Mouse (Mus musculus): ENCODE data around the gene Mark2. TPM values are rescaled to one million over a fixed set of nuclear protein-coding genes. Genes with fewer than 3 reads are reported as not detected.

Gene Mark2
- polyA plus RNA-seq, 1 experiment from 2014 or later: 40.8 TPM

DNA sequence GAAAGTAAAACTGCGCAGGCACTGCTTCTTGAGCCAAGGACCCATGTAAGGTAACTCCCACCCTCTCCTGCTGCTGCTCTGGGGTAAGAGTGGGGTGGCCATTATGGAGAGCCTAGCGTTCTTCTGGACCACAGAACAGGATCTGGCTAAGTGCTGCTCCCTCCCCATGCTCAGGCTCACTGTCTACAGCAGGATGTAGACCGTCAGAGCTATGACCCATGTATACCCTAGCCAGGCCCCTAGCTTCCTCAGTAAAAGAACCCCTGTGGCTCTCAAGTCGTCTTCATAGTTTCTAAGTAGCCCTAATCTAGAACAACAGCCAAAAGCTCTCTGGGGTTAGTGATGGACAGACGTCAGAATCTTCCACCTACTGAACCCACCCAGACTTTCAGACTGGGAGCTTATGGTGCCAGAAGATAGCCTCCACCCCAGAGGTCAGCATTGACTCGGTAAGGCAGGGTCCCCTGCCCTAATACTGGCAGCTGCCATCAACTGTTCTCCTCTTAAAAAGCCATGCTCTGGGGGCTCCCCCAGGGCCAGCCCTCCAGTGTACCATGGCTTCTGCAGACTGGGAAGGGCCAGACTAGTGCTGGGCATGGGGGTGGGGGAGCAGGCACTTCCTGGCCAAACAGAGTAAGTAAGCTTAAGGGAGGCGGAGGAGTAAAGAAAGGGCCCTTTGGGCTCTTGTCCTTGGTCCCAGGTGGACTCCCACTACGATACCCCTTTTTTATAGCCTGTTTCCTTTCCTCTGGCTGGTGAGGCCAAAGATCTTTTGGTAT lies 47.4 kb downstream of the Mark2 start:
- peak; percentile 49; the same call in 1 of the 2 replicates for ATAC-seq (ENCODE audit: insufficient number of reproducible peaks, low FRiP score)
- Histone ChIP-seq H3K4me3 (no peak overlapping the region), H3K27ac (ENCODE audit: poor library complexity, severe bottlenecking) (peak overlapping the region; percentile 9; the same call in 1 of the 2 replicates), H3K9me3 (replicated peaks) (no peaks in the 10 kb centered on the region), H3K27me3 (replicated peaks) (no peaks in the 10 kb centered on the region), H3K9ac (0 out of 2 replicates have a peak overlapping the region, but pooled peaks have one; percentile 33), H3K36me3 (0 out of 2 replicates have a peak, but pooled peaks cover 2% of the 10 kb centered on the region), H3K4me2 (peak overlapping the region; percentile 51), H3K4me1 (replicated peaks) (peaks cover 61% of the 10 kb centered on the region)
- 60% methylated on average over 8 of the region's 8 CpGs for WGBS

DNA sequence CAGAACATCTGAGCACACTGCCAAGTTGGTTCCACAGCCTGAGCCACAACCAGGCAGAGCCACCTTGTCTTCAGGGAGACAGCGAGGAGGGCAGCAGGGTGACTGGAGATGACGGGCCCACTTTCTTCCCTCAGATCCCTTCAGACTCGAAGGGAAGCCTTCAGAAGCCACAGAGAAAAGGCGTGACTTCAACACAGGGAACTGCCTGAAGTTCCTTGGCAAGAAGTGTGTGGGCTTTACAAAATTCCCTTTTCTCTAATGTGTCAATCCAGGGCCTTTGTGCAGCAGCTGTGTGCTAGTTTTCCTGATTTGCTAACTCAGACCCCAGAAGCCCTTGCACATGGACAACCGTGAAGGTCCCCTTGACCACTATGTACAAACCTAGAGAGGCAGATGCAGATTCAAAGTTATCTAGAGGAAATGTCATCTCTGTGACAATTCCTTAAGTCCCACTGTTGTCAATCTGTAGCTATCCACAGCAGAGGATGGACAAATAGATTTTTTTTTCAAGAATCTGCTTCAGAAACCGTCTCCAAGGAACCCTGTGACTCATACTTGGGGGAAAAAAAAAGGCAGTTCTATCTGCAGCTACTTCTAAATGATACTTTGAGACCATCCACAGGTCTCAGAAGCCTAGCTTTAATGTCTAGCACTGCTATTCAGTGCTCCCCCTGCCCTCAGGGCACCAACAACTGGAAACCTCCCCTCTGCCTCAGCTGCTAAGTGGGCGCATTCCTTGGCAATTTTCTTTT lies 49.5 kb downstream of the Mark2 start:
- no peak for ATAC-seq (ENCODE audit: insufficient number of reproducible peaks, low FRiP score)
- Histone ChIP-seq H3K9ac (no peak overlapping the region), H3K4me2 (no peak overlapping the region), H3K27ac (ENCODE audit: poor library complexity, severe bottlenecking) (no peak overlapping the region), H3K36me3 (peaks cover 12% of the 10 kb centered on the region; the same call in 1 of the 2 replicates), H3K4me3 (no peak overlapping the region), H3K27me3 (replicated peaks) (no peaks in the 10 kb centered on the region), H3K9me3 (replicated peaks) (no peaks in the 10 kb centered on the region), H3K4me1 (replicated peaks) (peaks cover 55% of the 10 kb centered on the region)
- WGBS: 78% methylated on average over 7 of the region's 7 CpGs

DNA sequence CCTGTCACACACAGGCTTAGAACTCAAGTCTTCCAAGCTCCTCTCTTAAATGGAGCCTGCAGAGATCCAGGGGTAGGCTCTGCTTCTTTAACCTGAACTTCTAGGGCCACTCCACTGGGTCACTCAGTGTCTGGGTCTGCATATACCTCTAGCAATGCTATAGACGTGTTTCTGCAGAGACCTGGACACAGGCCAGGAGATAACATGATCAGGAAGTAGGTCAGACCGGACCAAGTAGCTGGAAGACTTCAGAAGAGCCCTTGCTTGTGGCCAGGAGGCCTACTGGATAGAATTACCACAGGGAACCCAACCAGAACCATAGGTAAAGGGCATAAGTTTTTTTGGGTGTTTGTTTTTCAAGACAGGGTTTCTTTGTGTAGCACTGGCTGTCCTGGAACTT lies 51.9 kb downstream of the Mark2 start:
- no peaks in the 10 kb centered on the region for H3K27me3 ChIP-seq (replicated peaks)
- WGBS: 6% methylated on average over 2 of the region's 2 CpGs
- H3K4me2 ChIP-seq: no peak overlapping the region
- no peaks in the 10 kb centered on the region for H3K9me3 ChIP-seq (replicated peaks)
- H3K4me1 ChIP-seq (replicated peaks): peaks cover 41% of the 10 kb centered on the region
- no peak overlapping the region for H3K4me3 ChIP-seq
- H3K9ac ChIP-seq: no peak overlapping the region
- ATAC-seq (ENCODE audit: insufficient number of reproducible peaks, low FRiP score): no peak
- H3K36me3 ChIP-seq: peaks cover 34% of the 10 kb centered on the region
- no peak overlapping the region for H3K27ac ChIP-seq (ENCODE audit: poor library complexity, severe bottlenecking)

DNA sequence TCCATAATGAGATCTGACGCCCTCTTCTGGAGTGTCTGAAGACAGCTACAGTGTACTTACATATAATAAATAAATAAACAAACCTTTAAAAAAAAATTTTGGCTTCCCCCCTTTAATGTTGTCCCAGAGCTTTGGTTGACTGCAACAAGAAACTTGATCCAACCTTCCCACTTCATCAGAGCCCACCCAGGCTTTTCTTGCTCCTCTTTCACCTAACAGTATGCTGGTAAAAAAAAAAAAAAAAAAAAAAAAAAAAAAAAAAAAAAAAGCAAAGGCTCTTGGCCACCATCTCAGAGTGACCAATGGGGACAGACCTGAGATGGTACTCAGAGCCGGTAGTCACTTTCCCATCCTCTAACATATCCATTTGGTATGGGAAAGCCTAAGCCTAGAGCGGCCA lies 53.4 kb downstream of the Mark2 start:
- H3K27ac ChIP-seq (ENCODE audit: poor library complexity, severe bottlenecking): no peak overlapping the region
- peaks cover 49% of the 10 kb centered on the region for H3K36me3 ChIP-seq
- no peak overlapping the region for H3K4me3 ChIP-seq
- H3K4me1 ChIP-seq (replicated peaks): peaks cover 27% of the 10 kb centered on the region
- no peaks in the 10 kb centered on the region for H3K27me3 ChIP-seq (replicated peaks)
- ATAC-seq (ENCODE audit: insufficient number of reproducible peaks, low FRiP score): no peak
- H3K9me3 ChIP-seq (replicated peaks): no peaks in the 10 kb centered on the region
- 84% methylated on average over 3 of the region's 3 CpGs for WGBS
- H3K4me2 ChIP-seq: no peak overlapping the region
- no peak overlapping the region for H3K9ac ChIP-seq

DNA sequence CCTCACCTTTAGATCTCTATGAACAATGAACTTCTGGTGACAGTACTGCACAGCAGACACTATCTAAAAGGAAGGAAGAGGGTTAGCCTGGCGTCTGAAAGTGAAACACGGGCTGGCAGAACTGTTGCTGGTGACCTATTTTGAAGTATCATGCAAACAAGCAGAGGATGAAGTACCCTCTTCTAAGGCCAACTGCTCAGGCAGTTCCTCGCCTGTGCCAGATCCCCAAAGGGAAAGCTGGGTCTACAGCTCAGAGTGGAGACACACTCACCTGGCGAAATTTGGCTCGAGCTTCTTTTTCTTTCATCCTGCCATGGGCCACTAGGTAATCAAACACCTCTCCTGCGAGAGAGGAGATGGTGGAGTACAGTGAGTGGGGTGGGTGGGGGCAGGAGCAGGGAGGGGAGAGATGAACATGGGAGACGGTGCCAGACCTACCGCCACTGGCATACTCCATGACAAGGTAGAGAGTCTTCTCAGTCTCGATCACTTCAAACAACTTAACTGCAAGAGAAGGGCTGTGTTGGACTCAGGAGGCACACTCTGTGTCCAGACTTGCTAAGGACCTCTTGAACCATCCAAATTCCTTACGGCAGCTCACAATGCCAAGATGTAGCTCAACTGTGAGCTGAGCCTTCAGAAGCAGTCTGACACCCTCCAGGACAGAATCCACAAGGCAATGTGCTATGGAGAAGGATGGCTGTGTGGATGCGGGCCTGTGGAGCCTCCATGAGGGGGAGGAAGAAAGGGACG lies 54.9 kb downstream of the Mark2 start:
- Histone ChIP-seq H3K27ac (ENCODE audit: poor library complexity, severe bottlenecking) (no peak overlapping the region), H3K4me3 (no peak overlapping the region), H3K9ac (no peak overlapping the region), H3K27me3 (replicated peaks) (no peaks in the 10 kb centered on the region), H3K4me1 (replicated peaks) (peaks cover 17% of the 10 kb centered on the region), H3K4me2 (no peak overlapping the region), H3K9me3 (replicated peaks) (no peaks in the 10 kb centered on the region), H3K36me3 (peaks cover 64% of the 10 kb centered on the region)
- ATAC-seq (ENCODE audit: insufficient number of reproducible peaks, low FRiP score): no peak
- 80% methylated on average over 12 of the region's 12 CpGs for WGBS

DNA sequence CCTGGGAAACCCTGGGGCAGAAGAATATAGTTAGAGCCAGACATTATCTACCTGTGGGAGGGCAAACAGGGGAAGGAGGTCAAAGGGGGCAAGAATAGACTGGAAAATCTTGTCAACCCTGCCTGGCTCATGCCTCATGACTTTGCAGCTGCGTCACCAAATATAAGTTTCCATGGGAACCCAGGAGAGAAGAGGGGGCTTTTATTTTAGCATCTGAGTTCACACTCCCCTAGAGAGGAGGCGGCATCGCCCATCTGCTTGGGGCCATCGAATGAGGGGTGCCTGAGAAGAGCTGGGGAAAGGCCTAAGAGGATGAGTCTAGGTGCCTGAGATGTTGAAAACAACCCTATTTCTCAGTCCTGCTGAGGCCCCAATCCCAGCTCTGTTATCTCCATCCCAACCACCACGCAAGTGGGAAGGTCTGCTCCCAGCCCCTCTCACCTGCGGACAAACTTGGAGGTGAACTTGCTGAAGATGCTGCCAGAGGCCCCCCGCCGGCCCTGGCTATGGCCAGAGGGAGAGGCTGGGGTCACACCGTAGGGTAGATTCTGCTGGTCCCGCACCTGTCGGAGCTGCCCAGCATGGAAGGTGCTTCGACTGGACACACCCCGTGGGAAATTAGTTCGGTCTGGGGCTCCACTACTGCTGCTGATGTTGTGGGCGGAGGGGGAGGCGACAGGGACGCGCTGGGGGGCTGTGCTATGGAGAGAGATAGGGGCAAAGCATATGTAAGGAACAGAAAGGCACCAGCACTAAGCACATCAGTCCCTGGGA lies 60.9 kb downstream of the Mark2 start:
- no peak for ATAC-seq (ENCODE audit: insufficient number of reproducible peaks, low FRiP score)
- Histone ChIP-seq H3K4me3 (no peak overlapping the region), H3K27me3 (replicated peaks) (no peaks in the 10 kb centered on the region), H3K4me2 (no peak overlapping the region), H3K27ac (ENCODE audit: poor library complexity, severe bottlenecking) (no peak overlapping the region), H3K9me3 (replicated peaks) (no peaks in the 10 kb centered on the region), H3K36me3 (peaks cover 93% of the 10 kb centered on the region), H3K9ac (no peak overlapping the region), H3K4me1 (replicated peaks) (peaks cover 24% of the 10 kb centered on the region)
- WGBS: 87% methylated on average over 18 of the region's 18 CpGs

DNA sequence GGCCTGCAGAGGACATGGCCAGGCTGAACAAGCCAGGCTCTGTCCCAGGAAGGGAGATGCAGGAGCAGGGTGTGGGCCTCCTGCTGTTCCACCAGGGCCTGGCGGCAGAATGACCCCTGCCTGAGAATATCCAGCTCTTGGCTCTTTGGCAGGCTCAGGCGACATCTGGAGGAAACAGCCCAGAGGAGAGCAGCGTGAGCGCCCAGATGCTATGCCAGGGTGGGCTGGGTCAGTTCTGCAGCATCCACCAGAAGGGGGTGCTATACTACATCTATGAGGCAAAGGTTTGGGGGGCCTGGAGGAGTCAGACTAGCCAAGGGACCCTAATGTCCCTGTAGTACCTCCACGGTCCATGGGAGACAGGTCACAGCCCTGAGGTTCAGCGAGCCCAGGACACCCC lies 62.5 kb downstream of the Mark2 start:
- H3K4me2 ChIP-seq: no peak overlapping the region
- peaks cover 39% of the 10 kb centered on the region for H3K4me1 ChIP-seq (replicated peaks)
- no peak overlapping the region for H3K9ac ChIP-seq
- H3K27me3 ChIP-seq (replicated peaks): no peaks in the 10 kb centered on the region
- WGBS: 42% methylated on average over 6 of the region's 6 CpGs
- no peak overlapping the region for H3K4me3 ChIP-seq
- no peaks in the 10 kb centered on the region for H3K9me3 ChIP-seq (replicated peaks)
- peaks cover 89% of the 10 kb centered on the region for H3K36me3 ChIP-seq
- no peak overlapping the region for H3K27ac ChIP-seq (ENCODE audit: poor library complexity, severe bottlenecking)
- no peak for ATAC-seq (ENCODE audit: insufficient number of reproducible peaks, low FRiP score)

DNA sequence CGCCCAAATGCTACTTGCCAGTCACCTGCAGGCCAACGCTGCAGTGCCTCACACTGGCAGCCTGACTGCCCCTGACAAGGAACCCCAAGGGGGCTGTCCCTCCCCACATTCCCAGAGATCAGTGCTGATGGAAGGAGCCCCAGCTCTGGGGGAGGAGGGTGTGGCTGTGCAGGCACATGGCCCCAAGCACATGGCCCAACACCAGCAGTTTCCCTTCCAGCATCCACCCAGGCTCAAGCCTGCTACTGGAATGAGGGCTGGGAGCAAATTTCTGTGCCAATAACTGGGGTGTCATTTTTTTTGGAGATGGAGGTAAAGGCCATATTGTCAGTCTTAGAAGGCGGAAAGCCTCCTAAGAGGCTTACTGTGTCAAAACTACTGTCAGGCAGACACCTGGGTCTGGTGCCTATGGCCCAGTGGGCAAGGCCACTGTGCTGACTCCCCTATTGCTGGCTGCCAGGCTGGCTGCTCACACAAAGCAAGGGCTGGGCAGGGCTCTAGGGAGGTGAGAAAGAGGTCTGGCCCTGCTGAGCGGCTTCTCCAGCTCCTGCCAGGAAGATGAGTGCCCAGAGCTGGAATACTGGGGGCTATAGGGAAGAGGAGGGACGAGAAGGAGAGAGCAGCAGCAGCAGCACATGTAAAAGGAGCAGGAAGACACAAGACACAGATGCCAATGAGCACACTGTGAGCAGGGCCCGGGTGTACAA lies 63.3 kb downstream of the Mark2 start:
- no peak for ATAC-seq (ENCODE audit: insufficient number of reproducible peaks, low FRiP score)
- Histone ChIP-seq H3K4me3 (no peak overlapping the region), H3K27ac (ENCODE audit: poor library complexity, severe bottlenecking) (no peak overlapping the region), H3K27me3 (replicated peaks) (no peaks in the 10 kb centered on the region), H3K9me3 (replicated peaks) (no peaks in the 10 kb centered on the region), H3K4me1 (replicated peaks) (peaks cover 40% of the 10 kb centered on the region), H3K36me3 (peaks cover 89% of the 10 kb centered on the region), H3K9ac (no peak overlapping the region), H3K4me2 (no peak overlapping the region)
- WGBS: 81% methylated on average over 6 of the region's 6 CpGs

DNA sequence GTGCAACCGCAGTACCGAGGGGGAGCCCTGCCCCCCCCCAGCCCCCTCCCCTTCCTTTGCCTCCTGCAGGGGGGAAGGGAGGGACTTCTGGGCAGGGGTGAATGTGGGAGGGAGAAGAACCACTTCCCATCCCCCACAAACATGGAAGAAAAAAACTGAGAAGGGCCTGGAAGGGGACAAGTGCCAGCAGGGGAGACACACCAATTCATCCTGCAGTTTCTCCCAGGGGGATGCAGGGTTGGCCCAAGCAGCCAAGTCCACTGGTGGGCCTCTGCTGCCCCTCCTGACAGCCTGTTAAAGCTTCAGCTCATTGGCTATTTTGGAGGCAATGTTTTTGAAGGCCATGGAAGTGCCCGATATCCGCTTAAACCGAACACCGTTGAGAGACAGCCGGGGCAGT lies 64.9 kb downstream of the Mark2 start:
- Histone ChIP-seq H3K9me3 (replicated peaks) (no peaks in the 10 kb centered on the region), H3K36me3 (peaks cover 89% of the 10 kb centered on the region), H3K9ac (no peak overlapping the region), H3K27me3 (replicated peaks) (no peaks in the 10 kb centered on the region), H3K27ac (ENCODE audit: poor library complexity, severe bottlenecking) (no peak overlapping the region), H3K4me3 (no peak overlapping the region), H3K4me1 (replicated peaks) (peaks cover 40% of the 10 kb centered on the region), H3K4me2 (no peak overlapping the region)
- ATAC-seq (ENCODE audit: insufficient number of reproducible peaks, low FRiP score): no peak
- WGBS: 82% methylated on average over 7 of the region's 7 CpGs

DNA sequence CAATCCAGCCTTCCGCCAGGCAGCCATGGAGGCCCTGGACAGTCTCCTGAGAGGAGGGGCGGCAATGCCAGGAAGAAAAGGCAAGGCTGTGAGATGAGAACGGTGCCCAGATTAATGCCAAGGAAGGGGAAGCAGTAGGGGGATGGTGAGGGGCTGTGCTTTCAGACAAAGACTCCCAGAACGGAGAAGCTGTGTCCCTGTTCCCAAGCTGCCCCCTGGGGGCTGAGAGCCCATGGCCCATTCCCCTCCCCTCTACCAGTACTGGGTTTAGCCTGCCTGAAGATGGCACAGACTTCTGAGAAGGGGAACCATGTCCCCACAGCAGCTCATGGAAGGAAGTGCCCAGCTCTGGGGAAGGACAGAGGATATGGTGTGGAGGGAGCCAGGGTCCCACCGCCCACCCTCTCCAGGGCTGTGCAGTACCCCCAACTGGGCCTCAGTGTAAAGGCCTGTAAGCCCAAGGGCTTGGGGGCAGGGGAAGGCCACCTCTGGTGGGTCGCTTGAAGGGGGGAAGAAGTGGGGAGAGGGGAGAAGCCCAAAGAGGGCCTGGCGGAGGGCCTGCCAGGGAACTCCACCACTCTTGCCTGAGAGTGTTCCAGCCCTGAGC lies 65.5 kb downstream of the Mark2 start:
- Histone ChIP-seq H3K9me3 (replicated peaks) (no peaks in the 10 kb centered on the region), H3K27ac (ENCODE audit: poor library complexity, severe bottlenecking) (peak overlapping the region; percentile 8; the same call in 1 of the 2 replicates), H3K4me1 (replicated peaks) (peaks cover 40% of the 10 kb centered on the region), H3K36me3 (peaks cover 89% of the 10 kb centered on the region), H3K4me2 (no peak overlapping the region), H3K4me3 (no peak overlapping the region), H3K27me3 (replicated peaks) (no peaks in the 10 kb centered on the region), H3K9ac (no peak overlapping the region)
- 65% methylated on average over 7 of the region's 7 CpGs for WGBS
- 0 out of 2 replicates have a peak, but pooled peaks have one; percentile 1 for ATAC-seq (ENCODE audit: insufficient number of reproducible peaks, low FRiP score)

Data from heart, embryonic 12.5 days (tissue).